Mouse (Mus musculus) liver, embryonic 16.5 days (tissue): ENCODE results near the gene Slc4a5. TPM values are rescaled to one million over a fixed set of nuclear protein-coding genes. Genes with fewer than 3 reads are reported as not detected.

Experiments used
- ATAC-seq: fragments of 200-750 bp; cut with Nextera tagmentation; 2 replicates; pipeline ENCODE4 v1.8.0; 2017; ENCODE audit warnings: low read depth, mild to moderate bottlenecking, moderate number of reproducible peaks, moderate library complexity
- H3K27ac ChIP-seq: fragments of 300-500 bp; sonication (generic); 2 replicates; pipeline ENCODE4 v1.5.1; 2014; ENCODE audit warnings: mild to moderate bottlenecking, low read length
- H3K27me3 ChIP-seq: fragments of 300-500 bp; sonication (generic); 2 replicates; pipeline ENCODE4 v1.6.1; 2014; ENCODE audit warnings: low read depth, low read length, mixed read lengths; ENCODE audit not compliant: control insufficient read depth, insufficient read depth
- H3K36me3 ChIP-seq: fragments of 300-500 bp; sonication (generic); 2 replicates; pipeline ENCODE4 v1.6.1; 2014; ENCODE audit warnings: mild to moderate bottlenecking; ENCODE audit not compliant: control insufficient read depth, insufficient read depth
- H3K4me1 ChIP-seq: fragments of 300-500 bp; sonication (generic); 2 replicates; pipeline ENCODE4 v1.6.1; 2014; ENCODE audit warnings: low read depth, low read length, mixed read lengths; ENCODE audit not compliant: control insufficient read depth
- H3K4me2 ChIP-seq: fragments of 300-500 bp; sonication (generic); 2 replicates; pipeline ENCODE4 v1.6.1; 2014; ENCODE audit warnings: low read depth, low read length, mixed read lengths
- H3K4me3 ChIP-seq: fragments of 300-500 bp; sonication (generic); 2 replicates; pipeline ENCODE4 v1.5.1; 2014; ENCODE audit warnings: low read depth, mild to moderate bottlenecking, low read length
- H3K9ac ChIP-seq: fragments of 300-500 bp; sonication (generic); 2 replicates; pipeline ENCODE4 v1.6.1; 2014; ENCODE audit warnings: low read depth, low read length
- H3K9me3 ChIP-seq: fragments of 300-500 bp; sonication (generic); replicated peaks from 2 replicates; pipeline ENCODE4 v1.6.1; 2016; ENCODE audit warnings: low read length; ENCODE audit not compliant: control insufficient read depth
- WGBS: fragments of 180-500 bp; shearing (Covaris S2); extraction: QIAGEN DNeasy Blood & Tissue Kit; methylation state at CpG from one replicate; pipeline ENCODE4 v1.1.7; 2014; ENCODE audit not compliant: insufficient replicate concordance; 5-methylcytosine and 5-hydroxymethylcytosine counted together
- polyA plus RNA-seq: library from polyadenylated mRNA; unstranded; fragments of >200 nt; fragmentation: Nextera tagmentation; extraction: Ambion mirVana; gene quantifications from 2 replicates; pipeline ENCODE4 v1.2.1, GENCODE M21; 2015

The Slc4a5 gene
- polyA plus RNA-seq, 1 experiment from 2014 or later, result 0.93 TPM

- H3K36me3 ChIP-seq, result no peaks in the 10 kb centered on the region
- peak; percentile 58; the same call in 1 of the 2 replicates for ATAC-seq
- no peaks in the 10 kb centered on the region for H3K9me3 ChIP-seq
- H3K4me2 ChIP-seq, result peak overlapping the region; percentile 65
- WGBS, result 2% methylated on average over 27 of the region's 28 CpGs
- H3K4me1 ChIP-seq, result no peaks in the 10 kb centered on the region
- H3K27ac ChIP-seq, result no peak overlapping the region
- H3K4me3 ChIP-seq, result peak overlapping the region; percentile 61
- H3K9ac ChIP-seq, result peak overlapping the region; percentile 46
- H3K27me3 ChIP-seq, result peaks cover 3% of the 10 kb centered on the region; the same call in 1 of the 2 replicates
Observed at GRCm38 (mm10) chr6:83268144-83269010, 48.7 kb downstream of the Slc4a5 start.

DNA sequence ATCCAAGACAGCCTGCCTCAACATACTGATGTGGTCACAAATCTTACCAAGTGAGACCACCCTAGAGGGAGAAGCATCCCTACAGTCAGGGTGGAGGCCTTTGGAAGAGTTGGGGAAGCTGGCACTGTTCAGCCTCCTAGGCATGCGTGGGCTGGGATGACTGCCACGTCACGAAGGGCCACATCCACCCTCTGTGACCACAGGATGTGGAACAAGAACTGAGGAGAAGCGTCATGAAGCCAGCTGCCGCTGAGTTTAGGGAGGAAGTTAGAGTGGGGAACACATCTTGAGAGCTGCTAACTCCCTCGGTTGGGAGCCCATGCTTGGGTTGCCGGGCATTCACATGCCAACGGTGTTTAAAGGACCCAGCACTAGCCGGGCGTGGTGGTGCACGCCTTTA is 54.1 kb downstream of the Slc4a5 start:
- 36% methylated on average over 11 of the region's 11 CpGs for WGBS
- H3K4me2 ChIP-seq, result no peak overlapping the region
- H3K27ac ChIP-seq, result no peak overlapping the region
- H3K36me3 ChIP-seq, result no peaks in the 10 kb centered on the region
- no peak for ATAC-seq
- H3K9ac ChIP-seq, result no peak overlapping the region
- H3K27me3 ChIP-seq, result no peaks in the 10 kb centered on the region
- H3K9me3 ChIP-seq, result no peaks in the 10 kb centered on the region
- no peak overlapping the region for H3K4me3 ChIP-seq
- no peaks in the 10 kb centered on the region for H3K4me1 ChIP-seq

DNA sequence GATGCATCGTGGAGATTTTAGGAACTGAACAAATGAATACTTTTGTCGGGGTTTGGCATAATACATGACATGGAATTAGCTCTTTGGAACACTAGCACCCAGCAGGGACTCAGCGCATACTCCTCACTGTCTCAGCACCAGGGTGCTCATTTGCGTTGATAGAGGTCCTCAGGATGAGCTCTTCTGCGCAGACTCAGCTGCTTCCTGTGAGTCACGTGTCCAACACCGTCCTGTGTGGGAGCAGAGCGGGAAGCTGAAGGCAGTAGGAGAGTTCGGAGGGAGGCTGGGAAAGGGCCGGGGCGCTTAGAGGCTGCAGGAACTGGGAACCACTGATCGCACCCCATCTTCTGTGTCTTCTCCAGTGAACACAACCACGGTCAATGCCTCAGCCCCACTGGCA is 57.5 kb downstream of the Slc4a5 start:
- H3K4me2 ChIP-seq, result no peak overlapping the region
- no peaks in the 10 kb centered on the region for H3K4me1 ChIP-seq
- ATAC-seq, result no peak
- no peaks in the 10 kb centered on the region for H3K9me3 ChIP-seq
- no peak overlapping the region for H3K4me3 ChIP-seq
- no peaks in the 10 kb centered on the region for H3K27me3 ChIP-seq
- WGBS, result 53% methylated on average over 13 of the region's 13 CpGs
- H3K36me3 ChIP-seq, result no peaks in the 10 kb centered on the region
- no peak overlapping the region for H3K9ac ChIP-seq
- no peak overlapping the region for H3K27ac ChIP-seq

- H3K9me3 ChIP-seq, result no peaks in the 10 kb centered on the region
- H3K27me3 ChIP-seq, result no peaks in the 10 kb centered on the region
- no peaks in the 10 kb centered on the region for H3K4me1 ChIP-seq
- ATAC-seq, result no peak
- H3K27ac ChIP-seq, result no peak overlapping the region
- WGBS, result 25% methylated on average over 2 of the region's 2 CpGs
- no peak overlapping the region for H3K4me3 ChIP-seq
- H3K36me3 ChIP-seq, result no peaks in the 10 kb centered on the region
- no peak overlapping the region for H3K9ac ChIP-seq
- H3K4me2 ChIP-seq, result no peak overlapping the region
Observed at GRCm38 (mm10) chr6:83278881-83279280, 59.3 kb downstream of the Slc4a5 start.

DNA sequence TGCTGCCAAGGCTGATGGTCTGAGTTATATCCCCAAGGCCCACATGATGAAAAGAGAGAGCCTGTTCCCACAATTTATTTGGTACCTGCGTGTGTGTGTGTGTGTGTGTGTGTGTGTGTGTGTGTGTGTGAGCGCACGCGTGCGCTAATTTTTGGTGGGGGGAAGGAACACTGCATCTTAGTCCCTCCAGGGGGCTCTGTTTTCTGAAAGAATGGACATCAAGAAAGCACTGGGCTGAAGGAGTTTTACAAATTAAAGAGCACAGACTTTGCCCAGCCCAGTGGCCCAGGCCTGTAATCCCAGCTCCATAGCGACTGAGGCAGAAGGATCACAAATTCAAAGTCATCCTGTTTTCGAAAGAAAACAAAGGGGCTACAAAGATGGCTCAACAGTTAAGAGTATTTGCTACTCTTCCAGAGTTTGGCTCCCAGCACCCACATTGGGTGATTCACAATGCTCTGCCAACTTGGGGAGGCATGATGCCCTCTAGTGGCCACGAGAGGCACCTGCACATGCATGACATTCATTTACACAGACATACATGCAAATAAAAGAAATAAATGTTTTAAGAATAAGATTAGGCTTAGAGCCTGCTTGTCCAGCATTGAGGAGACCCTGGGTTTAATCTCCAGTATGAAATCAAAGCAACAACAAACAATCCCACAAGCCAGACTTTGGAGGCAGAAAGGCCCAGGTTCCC is 60.8 kb downstream of the Slc4a5 start:
- 71% methylated on average over 8 of the region's 8 CpGs for WGBS
- Histone ChIP-seq H3K4me1 (no peaks in the 10 kb centered on the region), H3K27me3 (no peaks in the 10 kb centered on the region), H3K4me3 (no peak overlapping the region), H3K9ac (no peak overlapping the region), H3K36me3 (no peaks in the 10 kb centered on the region), H3K27ac (no peak overlapping the region), H3K9me3 (no peaks in the 10 kb centered on the region), H3K4me2 (no peak overlapping the region)
- ATAC-seq, result no peak

DNA sequence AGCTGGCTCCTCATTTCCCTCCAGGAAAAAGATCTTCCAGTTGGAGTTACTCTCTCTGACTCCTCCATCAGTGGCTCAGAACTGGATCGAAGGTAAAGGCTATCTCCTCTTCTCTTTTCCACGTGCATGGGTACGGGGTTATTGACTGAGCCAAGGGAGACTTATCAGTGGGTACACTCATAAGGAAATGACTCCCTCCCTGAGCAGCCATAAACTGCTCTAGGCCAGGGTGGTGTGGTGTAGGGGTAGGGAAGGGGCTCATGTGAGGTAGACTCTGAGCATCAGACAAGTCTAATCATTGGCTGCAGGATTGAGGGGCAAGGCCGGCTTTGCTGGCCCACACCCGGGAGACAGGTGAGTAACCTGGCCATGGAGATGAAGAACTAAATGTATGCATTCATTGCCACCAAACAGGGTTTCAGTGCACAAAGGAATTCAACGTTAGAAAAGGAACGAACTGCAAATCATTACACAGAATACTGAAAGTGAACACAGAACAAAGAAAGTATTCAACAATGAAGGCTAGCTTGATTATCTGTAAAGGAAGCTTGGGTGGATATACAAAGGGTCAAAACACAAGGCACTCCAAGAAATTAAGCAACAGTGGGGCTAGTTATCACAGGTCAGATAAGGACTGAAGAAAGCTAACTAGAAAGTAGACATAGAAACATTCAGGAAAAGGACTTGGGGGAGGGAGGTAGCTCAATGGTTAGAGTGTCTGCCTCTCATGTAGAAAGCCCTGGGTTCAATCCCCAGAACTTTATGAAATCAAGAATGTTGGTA is 81.0 kb downstream of the Slc4a5 start:
- Histone ChIP-seq H3K4me1 (no peaks in the 10 kb centered on the region), H3K27me3 (no peaks in the 10 kb centered on the region), H3K27ac (no peak overlapping the region), H3K4me3 (no peak overlapping the region), H3K9ac (no peak overlapping the region), H3K36me3 (peaks cover 10% of the 10 kb centered on the region), H3K4me2 (no peak overlapping the region), H3K9me3 (no peaks in the 10 kb centered on the region)
- 61% methylated on average over 7 of the region's 7 CpGs for WGBS
- ATAC-seq, result no peak

GRCm38 (mm10) chr6:83301294-83301693 is 81.7 kb downstream of the Slc4a5 start:
- H3K27ac ChIP-seq, result no peak overlapping the region
- no peaks in the 10 kb centered on the region for H3K27me3 ChIP-seq
- H3K9ac ChIP-seq, result no peak overlapping the region
- 82% methylated on average over 2 of the region's 2 CpGs for WGBS
- ATAC-seq, result no peak
- no peaks in the 10 kb centered on the region for H3K9me3 ChIP-seq
- H3K36me3 ChIP-seq, result peaks cover 14% of the 10 kb centered on the region
- H3K4me2 ChIP-seq, result no peak overlapping the region
- no peak overlapping the region for H3K4me3 ChIP-seq
- no peaks in the 10 kb centered on the region for H3K4me1 ChIP-seq

- no peak overlapping the region for H3K9ac ChIP-seq
- no peak overlapping the region for H3K27ac ChIP-seq
- no peaks in the 10 kb centered on the region for H3K9me3 ChIP-seq
- no peaks in the 10 kb centered on the region for H3K27me3 ChIP-seq
- H3K36me3 ChIP-seq, result peaks cover 23% of the 10 kb centered on the region
- H3K4me3 ChIP-seq, result no peak overlapping the region
- 76% methylated on average over 5 of the region's 5 CpGs for WGBS
- H3K4me1 ChIP-seq, result no peaks in the 10 kb centered on the region
- ATAC-seq, result no peak
- H3K4me2 ChIP-seq, result no peak overlapping the region
Observed at GRCm38 (mm10) chr6:83302264-83302663, 82.6 kb downstream of the Slc4a5 start.
